Mouse (Mus musculus) spleen, embryonic (tissue): Measurements from ENCODE around the gene 1700025G04Rik.

ENCODE experiments used
- CTCF ChIA-PET: fragments of 350-600 bp; sonication (Branson Sonifier 250); formaldehyde crosslinking; loops from one replicate; lab custom pipeline; 2022; lab: Charles Lee

1700025G04Rik gene

DNA sequence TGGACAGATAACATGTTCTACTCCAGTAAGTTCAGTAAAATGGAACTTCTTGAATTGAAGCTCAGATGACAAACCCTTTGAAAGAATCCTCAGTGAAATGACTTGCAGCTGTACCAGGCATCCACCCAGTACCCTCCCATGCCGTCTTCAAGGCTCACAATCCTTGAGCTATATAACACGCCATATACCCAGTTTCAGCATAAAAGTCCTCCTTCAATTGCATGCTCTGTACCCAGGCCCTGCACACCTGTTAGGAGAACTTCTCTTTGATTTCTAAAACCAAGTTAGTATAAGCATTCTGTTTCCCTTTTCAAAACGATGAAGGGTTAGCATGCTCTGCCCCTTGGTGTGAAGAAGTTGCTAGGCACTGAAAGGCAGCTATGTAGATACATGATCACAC, 56.2 kb downstream of the 1700025G04Rik start:
- CTCF ChIA-PET: no interaction called here

DNA sequence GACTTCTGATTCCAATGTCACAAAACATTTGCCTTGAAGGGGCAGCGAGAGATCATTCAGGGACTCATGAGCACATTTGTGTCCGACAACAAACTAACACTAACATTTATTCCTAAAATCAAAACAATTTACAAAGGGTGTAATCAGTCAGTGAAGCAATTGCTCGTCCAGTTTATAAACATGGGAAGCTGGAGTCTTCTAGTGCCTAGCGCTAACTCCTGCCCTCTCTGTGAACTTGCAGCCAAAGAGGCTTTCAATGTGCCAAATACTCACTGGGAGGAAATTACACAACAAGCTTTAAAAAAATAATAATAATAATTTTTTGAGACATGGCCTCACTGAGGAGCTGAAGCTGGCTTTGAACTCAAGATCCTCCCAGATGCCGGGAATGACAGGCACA, 57.8 kb downstream of the 1700025G04Rik start:
- CTCF ChIA-PET: no interaction called here

DNA sequence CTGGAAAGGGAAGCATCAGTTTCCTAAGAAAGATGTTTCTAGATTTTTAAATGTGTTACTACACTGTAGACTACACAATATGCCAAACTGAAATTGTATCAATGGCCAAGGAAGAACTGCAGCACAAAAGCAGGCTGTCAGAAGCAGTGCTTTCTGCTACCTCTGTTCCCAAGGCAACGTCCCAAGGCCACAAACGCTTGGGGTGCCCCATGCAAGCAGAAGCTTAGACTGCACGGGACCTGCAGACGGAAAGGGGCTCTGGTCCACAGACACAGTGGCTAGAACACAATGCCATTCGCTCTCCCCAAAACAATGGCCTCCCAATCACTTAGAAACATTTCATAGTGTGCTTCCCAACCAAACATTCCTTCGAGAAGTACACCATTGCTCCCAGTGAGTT, 59.4 kb downstream of the 1700025G04Rik start:
- CTCF ChIA-PET: no interaction called here

DNA sequence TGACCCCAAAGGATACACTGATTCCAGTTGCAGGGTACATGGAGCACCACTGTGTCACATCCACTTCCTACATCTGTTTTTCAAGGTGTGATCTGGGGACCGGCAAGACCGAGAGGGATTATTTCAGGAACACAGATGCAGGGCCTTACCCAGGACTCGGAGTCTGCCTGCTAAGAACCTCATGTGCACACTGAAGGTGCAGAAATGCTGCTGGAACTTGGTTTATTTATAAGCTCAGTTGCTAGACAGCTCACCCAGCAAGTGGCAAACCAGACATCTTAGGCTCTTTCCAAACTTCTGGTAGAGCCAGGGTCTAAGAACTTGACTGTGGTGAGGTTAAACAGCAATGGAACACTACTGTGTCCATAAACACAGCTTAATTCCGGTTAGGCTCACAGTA, 61.2 kb downstream of the 1700025G04Rik start:
- CTCF ChIA-PET: no interaction called here

DNA sequence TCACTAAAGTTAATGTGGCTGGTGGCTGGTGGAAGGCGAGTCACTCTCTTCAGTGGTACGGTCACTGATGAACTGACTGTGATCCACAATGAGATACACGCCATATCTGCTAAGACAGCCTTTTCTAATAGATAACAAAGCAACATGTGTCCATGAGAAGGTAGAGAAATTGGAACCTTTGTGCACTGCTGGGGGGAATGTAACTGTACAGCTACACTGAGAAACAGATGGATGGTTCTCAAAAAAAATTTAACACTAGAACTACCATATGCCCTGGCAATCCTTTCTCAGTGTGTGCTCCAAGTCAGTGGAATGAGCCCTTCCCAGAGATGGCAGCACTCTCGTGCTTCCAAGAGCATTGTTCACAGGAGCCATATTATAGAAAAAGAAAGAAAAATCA, 63.2 kb downstream of the 1700025G04Rik start:
- CTCF ChIA-PET: no interaction called here

DNA sequence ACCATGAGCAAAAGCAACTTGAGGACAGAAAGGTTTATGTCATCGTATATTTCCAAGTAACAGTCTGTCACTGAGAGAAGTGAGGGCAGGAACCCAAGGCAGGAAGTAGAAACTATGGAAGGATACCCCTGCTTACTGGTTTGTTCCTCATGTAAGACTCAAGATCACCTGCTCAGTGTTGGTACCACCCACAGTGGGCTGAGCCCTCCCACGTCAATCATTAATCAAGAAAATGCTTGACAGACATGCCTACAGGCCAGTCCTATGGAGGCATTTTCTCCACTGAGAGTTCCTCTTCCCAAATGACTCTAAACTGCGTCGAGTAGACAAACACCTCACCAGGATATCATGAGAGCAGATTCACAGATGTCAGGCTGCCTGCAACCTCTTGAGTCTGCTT, 64.6 kb downstream of the 1700025G04Rik start:
- CTCF ChIA-PET: no interaction called here

DNA sequence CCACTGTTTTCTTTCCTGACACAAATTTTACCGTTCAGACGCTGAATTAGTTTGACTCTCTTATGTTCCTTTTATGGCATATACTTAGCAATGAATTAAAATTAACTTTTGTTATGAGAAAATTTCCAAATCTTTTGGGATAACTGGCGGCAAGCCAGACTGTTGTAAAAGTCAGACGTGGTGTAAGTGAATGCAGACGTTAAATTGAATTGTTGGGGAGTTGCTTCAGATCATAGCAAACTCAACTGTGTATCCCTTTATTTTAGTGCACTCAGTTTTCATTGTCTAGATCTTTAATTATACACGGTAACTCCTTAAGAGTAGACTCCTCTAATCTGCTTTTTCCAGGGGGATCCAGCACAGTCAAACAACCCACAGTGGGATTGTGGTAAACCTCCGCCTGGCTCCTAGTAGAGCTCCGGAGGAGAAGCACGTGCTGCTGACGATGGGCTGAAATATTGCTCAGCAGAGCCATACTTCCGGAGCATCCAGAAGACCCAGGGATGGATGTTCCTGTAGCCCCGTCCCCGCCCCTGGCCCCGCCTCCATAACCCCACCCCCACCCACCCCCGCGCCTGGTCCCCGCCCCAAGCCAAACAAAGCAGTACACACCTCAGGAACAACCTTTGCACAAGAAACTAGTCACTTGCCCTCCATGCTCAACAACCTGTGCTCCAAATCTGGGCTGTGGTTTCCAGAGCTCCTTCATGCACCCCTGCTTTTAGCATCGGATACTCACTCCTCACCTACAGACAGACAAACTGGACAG, 65.7 kb downstream of the 1700025G04Rik start:
- CTCF ChIA-PET: no interaction called here

DNA sequence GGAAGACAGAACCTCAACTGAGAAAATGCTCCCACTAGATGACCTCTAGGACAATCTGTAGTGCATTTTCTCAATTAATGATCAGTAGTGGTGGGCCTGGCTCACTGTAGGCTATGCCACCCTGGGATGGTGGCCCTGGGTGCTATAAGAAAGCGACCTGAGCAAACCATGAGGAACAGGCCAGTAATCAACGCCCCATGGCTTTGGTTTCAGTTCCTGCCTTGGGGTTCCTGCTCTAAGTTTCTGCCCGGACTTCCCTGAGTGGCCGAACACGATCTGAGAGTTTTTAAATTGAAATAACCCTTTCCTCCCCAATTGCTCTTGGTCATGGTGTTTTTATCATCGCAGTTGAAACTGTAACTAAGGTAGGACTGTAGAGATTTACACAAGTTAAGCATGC, 69.1 kb downstream of the 1700025G04Rik start:
- CTCF ChIA-PET: no interaction called here

DNA sequence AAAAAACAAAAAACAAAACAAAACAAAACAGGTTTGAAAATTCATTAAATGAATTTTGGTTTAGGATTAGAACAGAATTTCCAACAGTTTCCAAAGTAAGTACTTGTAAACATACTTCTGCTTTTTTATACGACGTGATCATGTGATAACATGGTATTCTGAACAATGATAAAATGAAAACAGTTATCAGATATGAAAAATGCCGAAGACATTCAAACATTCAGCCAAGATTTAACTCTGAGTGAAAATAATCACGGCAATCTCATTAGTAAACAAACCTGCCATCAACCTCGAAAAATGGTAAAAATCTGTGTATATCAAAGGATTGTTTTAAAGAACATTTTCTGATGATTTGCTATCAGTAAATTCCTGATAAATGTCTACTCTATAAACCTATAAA, 69.9 kb downstream of the 1700025G04Rik start:
- CTCF ChIA-PET: no interaction called here

DNA sequence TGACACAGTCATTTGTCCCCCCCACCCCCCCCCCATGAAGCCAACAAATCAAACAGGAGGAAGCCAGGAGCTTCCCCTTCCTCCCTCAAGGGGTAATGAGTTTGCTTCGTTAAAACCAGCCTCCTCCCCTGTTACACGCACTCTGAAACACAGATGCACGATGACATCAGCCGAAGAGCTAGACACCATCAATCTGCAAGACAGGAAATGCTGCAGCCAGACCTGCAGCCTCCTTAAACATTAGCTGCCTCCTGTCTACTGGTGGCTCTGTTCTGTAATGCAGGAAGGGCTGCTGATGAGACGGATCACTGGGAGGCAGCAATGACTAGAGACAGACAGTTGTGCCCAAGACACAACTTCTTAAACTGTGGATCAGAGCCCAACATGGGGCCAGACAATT, 70.7 kb downstream of the 1700025G04Rik start:
- CTCF ChIA-PET: interaction anchor here (0.6 kb wide), 1 partner anchor 74 kb away, joined by 4 read pairs; no protein-coding TSS in a partner anchor

DNA sequence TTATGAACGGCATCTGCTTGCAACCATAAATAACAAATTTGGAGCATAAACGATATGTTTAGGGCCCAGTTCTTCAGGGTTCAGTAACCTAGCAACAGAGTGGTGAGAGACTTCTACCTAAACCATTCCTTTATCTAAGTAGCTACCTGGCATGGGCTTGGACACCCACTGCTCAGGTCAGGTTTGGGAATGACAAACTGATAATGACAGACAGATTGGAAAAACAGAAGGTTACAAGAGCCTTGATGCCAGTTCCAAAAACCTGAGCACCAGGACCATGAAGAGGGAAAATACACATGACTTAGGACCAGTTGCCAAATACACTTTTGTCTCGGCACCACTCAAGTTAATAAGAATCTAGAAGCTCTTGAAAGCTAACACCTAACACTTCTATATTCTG, 71.6 kb downstream of the 1700025G04Rik start:
- CTCF ChIA-PET: interaction anchor here (0.6 kb wide), 1 partner anchor 10 kb away, joined by 3 read pairs; no protein-coding TSS in a partner anchor

DNA sequence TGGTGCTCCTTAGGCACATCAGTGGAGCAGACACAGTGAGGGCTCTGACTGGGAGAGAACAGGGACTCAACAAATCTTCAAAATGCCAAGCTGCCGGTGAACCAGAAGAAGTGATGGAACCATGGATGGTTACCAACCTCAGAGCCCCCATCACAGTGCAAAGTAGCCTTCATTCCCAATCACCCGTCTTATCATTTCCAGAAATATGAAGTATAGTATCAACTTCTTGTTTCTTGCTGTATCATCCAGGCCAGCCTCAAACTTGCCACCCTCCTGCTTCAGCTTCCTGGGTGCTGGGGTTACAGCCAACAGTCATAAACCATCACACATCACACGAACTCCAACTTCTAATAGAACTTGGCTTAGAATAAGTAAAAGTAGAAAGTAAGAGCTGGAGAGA, 73.3 kb downstream of the 1700025G04Rik start:
- CTCF ChIA-PET: no interaction called here

DNA sequence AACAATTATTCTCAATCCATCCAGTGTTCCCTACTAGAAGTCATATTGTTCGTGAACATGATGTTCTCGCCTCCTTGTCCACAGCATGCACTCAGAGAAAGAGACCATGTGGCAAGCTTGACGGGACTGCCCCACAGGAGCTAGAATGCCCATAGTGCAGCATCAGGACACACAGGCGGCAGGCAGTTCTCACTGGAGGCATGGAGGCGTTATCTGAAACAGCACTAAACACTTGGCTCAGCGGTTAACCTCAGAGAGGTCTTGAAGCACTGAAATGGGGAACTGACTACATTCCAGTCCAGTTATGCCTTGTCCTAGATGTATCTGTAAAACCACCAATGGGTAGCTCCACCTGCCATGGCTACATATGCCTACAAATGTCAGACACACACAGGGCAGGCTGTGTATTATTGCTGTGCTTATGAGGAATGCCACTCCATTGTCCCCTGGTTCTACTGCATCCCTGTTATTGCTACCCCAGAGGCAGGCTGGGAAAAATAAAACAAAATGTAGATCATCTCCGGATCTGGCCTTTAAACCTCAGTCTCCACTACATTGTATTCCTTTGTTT, 74.3 kb downstream of the 1700025G04Rik start:
- CTCF ChIA-PET: no interaction called here

DNA sequence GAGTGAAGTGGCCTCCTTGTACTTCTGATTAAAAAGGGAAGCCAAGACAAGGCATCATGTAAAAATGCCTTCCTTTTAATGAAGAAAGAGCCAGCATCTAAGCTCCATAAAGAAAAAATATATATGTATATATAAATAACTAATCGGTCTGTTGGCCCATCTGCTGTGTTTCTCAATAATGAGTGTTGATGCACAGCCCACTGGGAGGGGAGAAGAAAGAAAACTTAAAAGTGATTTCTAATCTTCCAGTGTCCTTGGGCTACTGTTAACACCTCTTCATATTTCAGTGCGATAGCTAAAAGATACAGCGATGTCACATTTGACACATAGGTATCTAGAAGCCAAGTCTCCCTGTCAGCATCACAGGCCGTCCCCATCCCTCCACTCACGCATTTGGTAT, 78.2 kb downstream of the 1700025G04Rik start:
- CTCF ChIA-PET: no interaction called here

DNA sequence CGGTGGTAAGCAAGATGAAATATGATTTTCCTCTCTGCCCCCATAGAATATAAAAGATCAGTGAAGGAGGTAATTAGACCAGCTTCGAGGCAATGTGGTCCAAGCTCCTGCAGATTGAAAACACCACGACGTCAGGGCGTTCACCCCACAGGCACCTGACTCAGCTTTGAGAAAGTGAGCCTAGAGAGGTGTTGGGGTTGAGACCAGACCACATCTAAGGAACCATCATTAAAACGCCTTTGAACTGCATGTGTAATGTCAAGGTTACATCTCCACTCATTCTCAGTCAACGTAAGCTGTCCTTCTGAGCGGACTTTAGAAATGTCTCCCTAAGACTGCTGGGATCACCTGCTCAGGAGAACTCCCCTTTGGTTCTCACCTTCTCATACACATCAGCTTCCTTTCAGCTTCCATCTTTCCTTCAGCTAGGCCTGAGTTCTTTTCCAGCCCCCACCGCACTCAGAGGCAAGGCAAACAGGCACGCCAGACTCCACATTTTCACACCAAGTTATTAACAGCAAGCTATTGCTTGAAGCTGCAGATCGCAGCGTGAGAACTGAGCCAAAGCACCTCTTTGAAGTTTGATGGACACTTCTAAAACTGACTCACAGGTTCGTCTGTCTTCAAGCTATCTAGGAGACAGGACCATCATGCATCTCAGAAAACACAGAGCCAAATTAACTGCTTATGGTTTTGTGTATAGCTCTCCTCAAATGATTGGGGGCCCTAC, 79.5 kb downstream of the 1700025G04Rik start:
- CTCF ChIA-PET: no interaction called here

DNA sequence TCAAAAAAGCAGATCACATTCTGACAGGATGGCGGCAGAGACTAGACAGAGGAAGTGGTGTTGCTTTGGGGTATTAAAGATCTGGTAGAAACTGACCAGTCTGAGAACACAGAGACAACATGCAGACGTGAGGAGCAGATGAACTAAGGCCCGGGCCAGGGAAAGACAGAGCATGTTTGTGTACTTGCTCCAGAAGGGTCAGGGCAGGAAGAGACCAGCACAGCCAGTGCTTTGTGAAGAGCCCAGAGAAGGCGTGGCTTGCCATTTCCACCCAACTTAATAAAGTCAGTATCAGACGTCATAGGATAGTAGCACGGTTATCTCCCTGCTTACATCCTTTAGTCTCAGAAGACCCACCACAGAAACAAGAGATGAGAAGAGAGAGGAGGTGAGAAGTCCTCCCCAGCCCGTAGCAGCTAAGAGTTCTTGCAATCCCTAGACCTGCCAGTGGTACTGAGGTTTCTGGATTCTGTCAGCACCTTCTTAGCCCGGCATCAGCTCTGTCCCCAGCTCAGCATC, 81.4 kb downstream of the 1700025G04Rik start:
- CTCF ChIA-PET: interaction anchor here (0.6 kb wide), 1 partner anchor 10 kb away, joined by 3 read pairs; no protein-coding TSS in a partner anchor

DNA sequence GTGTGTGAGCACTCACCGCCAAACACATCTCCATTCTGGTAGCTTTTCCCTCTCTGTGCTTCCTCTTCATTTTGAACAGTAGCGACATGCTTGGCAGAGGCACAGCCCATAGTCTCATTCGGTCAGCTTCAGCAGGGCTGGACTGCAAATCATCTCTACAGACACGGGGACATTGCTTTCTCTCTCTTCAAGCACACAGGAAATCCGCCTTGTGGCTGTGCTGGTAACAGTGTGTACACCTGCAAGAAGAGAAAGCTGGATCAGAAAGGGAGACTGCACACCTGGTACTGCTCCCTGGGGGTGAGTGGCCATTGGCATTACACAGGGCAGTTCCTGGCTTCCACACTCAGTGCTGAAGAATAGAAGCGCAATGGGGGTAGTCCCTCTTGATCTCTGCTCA, 83.4 kb downstream of the 1700025G04Rik start:
- CTCF ChIA-PET: no interaction called here

DNA sequence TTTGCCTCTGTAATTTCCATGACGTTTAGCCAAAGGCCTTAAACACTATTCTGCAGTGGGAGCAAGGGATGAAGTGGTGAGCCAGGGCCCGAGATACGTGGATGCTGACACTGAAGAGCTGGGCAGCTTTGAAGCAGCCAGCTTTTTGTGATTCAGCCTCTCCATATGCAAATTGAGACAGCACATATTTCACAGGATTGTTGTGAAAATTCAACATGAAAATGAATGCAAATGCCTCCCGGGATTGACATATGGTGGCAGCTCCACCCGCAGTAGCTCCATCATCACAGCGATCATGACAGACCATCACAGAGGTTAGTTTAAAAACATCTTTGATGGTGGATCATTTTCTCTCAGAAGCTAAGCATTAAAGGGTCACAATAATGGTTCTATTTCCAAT, 85.4 kb downstream of the 1700025G04Rik start:
- CTCF ChIA-PET: interaction anchor here (0.7 kb wide), 1 partner anchor 56 kb away, joined by 9 read pairs; no protein-coding TSS in a partner anchor

DNA sequence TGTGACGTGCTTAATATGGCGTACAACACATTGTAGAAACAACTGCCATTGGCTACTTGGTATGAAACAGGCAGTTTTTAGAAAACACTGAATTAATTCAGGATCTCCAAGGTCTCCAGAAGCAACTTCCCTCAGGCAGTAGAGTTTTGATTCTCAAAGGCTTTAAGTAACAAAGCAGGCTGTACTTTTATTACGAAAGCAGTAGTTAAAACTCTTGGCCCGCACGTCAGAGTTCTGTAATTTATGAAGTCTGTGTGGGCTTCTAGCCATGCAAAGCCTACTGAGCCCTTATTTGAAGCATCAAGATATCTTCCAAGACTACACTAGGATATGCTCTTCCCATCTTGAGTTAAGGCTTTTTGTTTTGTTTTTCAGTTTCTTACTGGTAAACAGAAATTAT, 89.5 kb downstream of the 1700025G04Rik start:
- CTCF ChIA-PET: no interaction called here

DNA sequence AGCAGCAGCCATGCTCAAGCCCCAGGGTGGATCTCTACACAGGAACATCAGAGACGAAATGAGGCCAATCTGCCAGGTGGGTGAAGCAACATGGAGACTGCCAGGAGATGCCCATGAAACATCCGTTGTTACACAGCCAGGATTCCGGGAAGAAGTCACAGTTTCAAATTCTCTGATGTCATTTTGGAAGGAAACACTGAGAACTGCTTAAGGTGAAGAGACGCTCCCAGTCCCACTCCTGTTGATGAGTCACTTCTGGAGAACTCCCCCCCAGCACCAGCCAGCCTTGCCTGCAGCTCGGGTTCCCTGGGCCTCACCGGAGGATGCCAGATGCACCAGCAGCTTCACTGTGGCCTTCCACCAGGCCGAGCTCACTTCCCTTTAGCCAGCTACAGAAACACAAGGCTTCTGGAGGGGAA, 90.5 kb downstream of the 1700025G04Rik start:
- CTCF ChIA-PET: no interaction called here

DNA sequence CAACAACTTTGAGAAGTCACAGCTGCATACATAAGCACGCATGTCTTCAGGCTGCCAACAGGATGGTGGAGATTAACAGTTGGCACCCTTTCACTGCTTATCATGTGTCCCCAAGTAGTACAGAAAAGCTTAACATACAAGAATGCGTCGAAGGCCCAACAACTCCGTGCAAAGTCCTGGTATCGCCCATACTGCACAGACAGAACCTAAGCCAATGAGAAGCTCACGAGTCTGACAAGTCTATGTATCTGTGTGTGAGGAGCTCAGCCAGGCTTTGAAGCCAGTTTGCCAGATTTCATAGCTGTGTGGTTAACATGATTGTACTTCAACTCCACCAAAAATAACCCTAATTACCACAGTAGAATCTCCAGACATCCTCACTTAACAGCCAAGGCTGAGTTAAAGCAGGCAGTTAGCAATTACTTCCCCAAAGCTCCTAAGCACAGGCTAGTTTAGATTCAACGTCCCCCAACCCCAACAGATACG, 91.2 kb downstream of the 1700025G04Rik start:
- CTCF ChIA-PET: no interaction called here

DNA sequence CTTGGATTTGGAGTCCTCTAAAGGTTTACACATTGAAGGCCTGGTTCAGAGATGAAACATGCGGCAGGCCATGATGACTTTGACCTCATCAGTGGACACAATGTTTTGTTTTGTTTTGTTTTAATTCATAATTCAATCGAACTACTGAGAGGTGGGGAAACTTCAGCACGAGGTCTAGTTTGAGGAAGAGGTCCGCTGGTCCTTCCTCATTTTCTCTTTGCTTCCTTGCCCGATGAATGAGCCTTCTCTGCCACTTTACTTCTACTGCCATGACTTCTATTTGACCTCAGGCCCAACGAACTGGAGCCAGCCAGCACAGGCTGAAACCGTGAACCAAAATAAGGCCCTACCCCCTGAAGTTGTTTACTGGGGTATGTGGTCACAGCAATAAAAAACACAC, 92.3 kb downstream of the 1700025G04Rik start:
- CTCF ChIA-PET: no interaction called here
